Mouse (Mus musculus) hindbrain, postnatal 0 days (tissue): ENCODE measurements around the gene Tbx10. TPM values are rescaled to one million over a fixed set of nuclear protein-coding genes. Genes with fewer than 3 reads are reported as not detected.

Source experiments
- ATAC-seq: fragments of 200-750 bp; cut with Nextera tagmentation; 2 replicates; pipeline ENCODE4 v1.8.0; 2017; ENCODE audit warnings: mild to moderate bottlenecking, moderate TSS enrichment, moderate library complexity
- DNase-seq: peaks from one replicate; pipeline ENCODE4 v3.0.0-alpha.2; 2015; ENCODE audit warnings: low spot score
- H3K27ac ChIP-seq: fragments of 300-500 bp; sonication (generic); 2 replicates; pipeline ENCODE4 v1.5.1; 2014; ENCODE audit warnings: mild to moderate bottlenecking
- H3K27me3 ChIP-seq: fragments of 300-500 bp; sonication (generic); 2 replicates; pipeline ENCODE4 v1.6.1; 2014; ENCODE audit warnings: low read length, mixed read lengths; ENCODE audit not compliant: insufficient read depth
- H3K36me3 ChIP-seq: fragments of 300-500 bp; sonication (generic); 2 replicates; pipeline ENCODE4 v1.6.1; 2014; ENCODE audit warnings: low read length, mixed read lengths; ENCODE audit not compliant: insufficient read depth
- H3K4me1 ChIP-seq: fragments of 300-500 bp; sonication (generic); 2 replicates; pipeline ENCODE4 v1.6.1; 2014; ENCODE audit warnings: antibody characterized with exemption, low read length, mixed read lengths; ENCODE audit not compliant: insufficient read depth
- H3K4me2 ChIP-seq: fragments of 300-500 bp; sonication (generic); 2 replicates; pipeline ENCODE4 v1.6.1; 2014; ENCODE audit warnings: low read depth, mild to moderate bottlenecking, low read length, moderate library complexity, mixed read lengths
- H3K4me3 ChIP-seq: fragments of 300-500 bp; sonication (generic); 2 replicates; pipeline ENCODE4 v1.5.1; 2014; ENCODE audit warnings: low read length
- H3K9ac ChIP-seq: fragments of 300-500 bp; sonication (generic); replicated peaks from 2 replicates; pipeline ENCODE4 v1.6.1; 2014; ENCODE audit warnings: mild to moderate bottlenecking, low read length, moderate library complexity, mixed read lengths
- H3K9me3 ChIP-seq: fragments of 300-500 bp; sonication (generic); 2 replicates; pipeline ENCODE4 v1.6.1; 2016; ENCODE audit warnings: low read length, mixed read lengths
- CTCF ChIP-seq: IDR thresholded peaks from 2 replicates; pipeline ENCODE4 v1.5.1; 2016; ENCODE audit warnings: antibody characterized with exemption, control low read depth, low read depth
- WGBS: fragments of 180-500 bp; shearing (Covaris S2); extraction: QIAGEN DNeasy Blood & Tissue Kit; methylation state at CpG from one replicate; pipeline ENCODE4 v1.1.7; 2014; 5-methylcytosine and 5-hydroxymethylcytosine counted together
- polyA plus RNA-seq: library from polyadenylated mRNA; unstranded; fragments of >200 nt; fragmentation: Nextera tagmentation; extraction: Ambion mirVana; gene quantifications from 2 replicates; pipeline ENCODE4 v1.2.1, GENCODE M21; 2015
- total RNA-seq: library from RNA; depleted of rRNA; stranded (reverse); fragments of >200 nt; gene quantifications from 2 replicates; pipeline ENCODE4 v1.2.3, GENCODE M21; 2014

Gene Tbx10
- total and polyA plus RNA-seq, 2 experiments from 2014 or later = 0.36 TPM; not detected in 1

DNA sequence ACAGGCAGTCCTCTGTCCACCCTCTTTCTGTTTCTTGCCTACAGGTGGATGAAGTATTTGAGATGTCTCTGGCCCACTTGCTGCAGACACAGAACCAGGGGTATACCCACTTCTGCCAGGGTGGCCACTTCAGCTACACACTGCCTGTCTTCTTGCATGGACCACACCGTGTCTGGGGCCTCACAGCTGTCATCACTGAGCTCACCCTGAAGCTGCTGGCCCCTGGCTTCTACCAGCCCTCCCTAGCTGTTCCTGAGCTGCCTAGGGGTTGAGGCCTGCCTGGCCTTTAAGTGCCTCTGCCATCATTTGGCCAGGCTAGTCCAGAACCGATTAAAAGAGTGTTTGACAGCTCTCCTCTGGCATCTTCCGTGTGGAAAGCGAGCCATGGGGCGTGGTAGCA, 9.2 kb downstream of the Tbx10 start:
- Histone ChIP-seq H3K9ac (no peak overlapping the region), H3K4me2 (no peak overlapping the region), H3K4me3 (no peak overlapping the region), H3K27me3 (no peaks in the 10 kb centered on the region), H3K4me1 (peaks cover 12% of the 10 kb centered on the region; the same call in 1 of the 2 replicates), H3K9me3 (no peaks in the 10 kb centered on the region), H3K27ac (no peak overlapping the region), H3K36me3 (peaks cover 10% of the 10 kb centered on the region; the same call in 1 of the 2 replicates)
- DNase-seq (no peak), ATAC-seq (no peak)
- no peak for TF ChIP-seq CTCF
- 88% methylated on average over 5 of the region's 5 CpGs for WGBS

DNA sequence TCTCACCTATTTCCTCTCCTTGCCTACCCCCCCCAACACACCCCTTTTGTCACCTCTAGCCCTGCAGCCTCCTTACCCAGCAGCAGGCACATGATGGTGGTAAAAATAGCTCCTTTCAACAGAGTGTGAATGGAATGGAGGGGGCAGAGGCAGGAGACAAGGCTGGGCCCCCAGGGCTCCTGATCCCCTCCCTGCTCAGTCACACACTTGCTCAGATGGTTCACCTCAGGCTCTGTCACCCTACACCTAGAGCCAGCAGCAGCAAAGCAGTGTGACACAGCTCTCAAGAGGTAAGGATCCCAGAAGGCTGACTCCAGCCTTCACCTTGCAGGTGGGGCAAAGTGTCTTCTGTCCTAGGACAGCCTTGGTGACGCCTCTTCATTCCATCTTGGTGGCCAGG, 10.6 kb downstream of the Tbx10 start, which contains the start of gene Doc2g:
TSS of gene Doc2g (plus strand) at position 202 of the 400 bp plus-strand sequence.
- ATAC-seq (no peak), DNase-seq (no peak)
- no peaks in the 10 kb centered on the region for H3K27me3 ChIP-seq
- H3K27ac ChIP-seq = no peak within 1 kb of the TSS
- H3K4me3 ChIP-seq = no peak within 1 kb of the TSS
- H3K9ac ChIP-seq = no peak within 1 kb of the TSS
- H3K9me3 ChIP-seq = no peaks in the 10 kb centered on the region
- no peak for TF ChIP-seq CTCF
- no peak within 1 kb of the TSS for H3K4me2 ChIP-seq
- WGBS = 91% methylated on average over 1 of the region's 1 CpGs
- H3K4me1 ChIP-seq = peaks cover 12% of the 10 kb centered on the region; the same call in 1 of the 2 replicates
- peaks cover 24% of the 10 kb centered on the region; the same call in 1 of the 2 replicates for H3K36me3 ChIP-seq

DNA sequence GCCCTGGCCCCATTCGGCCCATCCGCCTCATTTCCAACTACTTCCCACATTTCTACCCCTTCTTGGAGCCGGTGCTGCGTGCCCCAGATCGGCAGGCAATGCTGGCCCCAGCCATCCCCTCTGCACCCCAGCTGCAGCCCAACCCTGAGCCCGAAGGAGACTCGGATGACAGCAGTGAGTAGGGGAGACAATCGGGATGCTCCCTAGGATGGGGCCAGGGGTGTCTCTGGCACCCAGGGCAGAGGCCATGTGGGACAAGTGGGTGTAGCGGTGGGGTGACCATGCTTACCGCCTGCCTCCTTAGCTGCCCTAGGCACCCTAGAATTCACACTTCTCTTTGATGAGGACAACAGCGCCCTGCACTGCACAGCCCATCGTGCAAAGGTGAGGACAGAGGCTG, 11.1 kb downstream of the Tbx10 start:
- Histone ChIP-seq H3K9me3 (no peaks in the 10 kb centered on the region), H3K4me1 (peaks cover 12% of the 10 kb centered on the region; the same call in 1 of the 2 replicates), H3K9ac (no peak overlapping the region), H3K27ac (no peak overlapping the region), H3K4me2 (no peak overlapping the region), H3K36me3 (peaks cover 29% of the 10 kb centered on the region), H3K4me3 (no peak overlapping the region), H3K27me3 (no peaks in the 10 kb centered on the region)
- no peak for TF ChIP-seq CTCF
- DNase-seq (no peak), ATAC-seq (no peak)
- 81% methylated on average over 12 of the region's 12 CpGs for WGBS

DNA sequence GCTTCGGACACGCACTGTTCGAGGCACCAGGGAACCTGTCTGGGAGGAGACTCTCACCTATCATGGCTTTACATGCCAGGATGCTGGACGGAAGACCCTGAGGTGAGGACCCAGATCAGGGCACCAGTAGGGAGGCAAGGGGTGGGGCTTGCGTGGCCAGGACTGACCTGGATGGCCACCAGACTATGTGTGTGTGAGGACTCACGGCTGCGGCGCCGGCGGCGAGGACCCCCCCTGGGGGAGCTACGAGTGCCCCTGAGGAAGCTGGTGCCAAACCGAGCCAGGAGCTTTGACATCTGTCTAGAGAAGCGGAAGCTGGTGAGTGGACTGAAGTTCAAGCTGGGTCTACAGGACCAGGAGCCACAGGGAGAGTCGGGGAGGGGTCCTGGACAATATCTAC, 11.8 kb downstream of the Tbx10 start:
- Histone ChIP-seq H3K9ac (no peak overlapping the region), H3K9me3 (no peaks in the 10 kb centered on the region), H3K4me1 (peaks cover 12% of the 10 kb centered on the region; the same call in 1 of the 2 replicates), H3K4me3 (no peak overlapping the region), H3K27me3 (no peaks in the 10 kb centered on the region), H3K36me3 (peaks cover 36% of the 10 kb centered on the region), H3K4me2 (no peak overlapping the region), H3K27ac (no peak overlapping the region)
- TF ChIP-seq CTCF = no peak
- ATAC-seq (no peak), DNase-seq (no peak)
- WGBS = 82% methylated on average over 15 of the region's 15 CpGs

DNA sequence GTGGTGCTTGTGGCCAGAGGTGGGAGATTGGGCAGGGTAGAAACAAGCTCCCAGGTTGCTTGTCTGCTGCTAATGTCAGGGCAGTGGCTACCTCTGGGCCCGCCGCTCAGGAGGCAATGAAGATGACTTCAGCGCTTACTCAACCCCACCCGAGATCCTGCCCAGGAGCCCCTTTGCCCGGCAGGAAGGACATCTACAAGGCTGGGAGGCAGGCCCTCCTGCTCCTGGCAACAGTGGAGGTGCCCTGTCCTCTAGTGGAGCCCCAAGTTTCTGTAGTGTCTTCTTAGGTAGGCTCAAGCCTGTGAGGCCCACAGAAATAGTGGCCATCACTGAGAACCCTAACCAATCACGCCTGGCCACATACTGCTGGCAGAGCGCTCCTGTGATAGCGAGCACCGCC, 12.5 kb downstream of the Tbx10 start:
- WGBS = 87% methylated on average over 9 of the region's 9 CpGs
- ATAC-seq (no peak), DNase-seq (no peak)
- peaks cover 43% of the 10 kb centered on the region for H3K36me3 ChIP-seq
- no peaks in the 10 kb centered on the region for H3K9me3 ChIP-seq
- TF ChIP-seq CTCF = no peak
- no peak overlapping the region for H3K4me3 ChIP-seq
- H3K9ac ChIP-seq = no peak overlapping the region
- H3K4me2 ChIP-seq = no peak overlapping the region
- H3K4me1 ChIP-seq = peaks cover 9% of the 10 kb centered on the region; the same call in 1 of the 2 replicates
- no peaks in the 10 kb centered on the region for H3K27me3 ChIP-seq
- no peak overlapping the region for H3K27ac ChIP-seq

DNA sequence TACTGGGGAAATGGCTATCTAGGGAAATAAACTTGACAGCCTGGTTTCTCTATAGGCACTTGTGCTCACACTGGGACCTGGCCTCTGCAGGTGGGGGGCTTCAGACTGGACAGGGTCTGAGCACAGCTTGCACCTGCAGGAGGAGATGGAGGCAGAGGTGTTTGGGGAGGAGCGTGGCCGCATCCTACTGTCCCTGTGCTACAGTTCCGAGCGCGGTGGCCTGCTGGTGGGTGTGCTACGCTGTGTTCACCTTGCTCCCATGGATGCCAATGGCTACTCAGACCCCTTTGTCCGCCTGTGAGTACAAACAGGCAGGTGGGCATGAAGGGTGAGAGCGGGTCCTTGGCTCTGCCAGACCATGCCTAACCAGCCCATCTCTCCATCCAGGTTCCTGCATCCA, 13.4 kb downstream of the Tbx10 start:
- Histone ChIP-seq H3K36me3 (peaks cover 44% of the 10 kb centered on the region), H3K4me2 (no peak overlapping the region), H3K9me3 (no peaks in the 10 kb centered on the region), H3K4me3 (no peak overlapping the region), H3K27me3 (no peaks in the 10 kb centered on the region), H3K9ac (no peak overlapping the region), H3K27ac (no peak overlapping the region), H3K4me1 (peaks cover 7% of the 10 kb centered on the region; the same call in 1 of the 2 replicates)
- no peak for ATAC-seq
- no peak for DNase-seq
- WGBS = 97% methylated on average over 8 of the region's 8 CpGs
- TF ChIP-seq CTCF = no peak

DNA sequence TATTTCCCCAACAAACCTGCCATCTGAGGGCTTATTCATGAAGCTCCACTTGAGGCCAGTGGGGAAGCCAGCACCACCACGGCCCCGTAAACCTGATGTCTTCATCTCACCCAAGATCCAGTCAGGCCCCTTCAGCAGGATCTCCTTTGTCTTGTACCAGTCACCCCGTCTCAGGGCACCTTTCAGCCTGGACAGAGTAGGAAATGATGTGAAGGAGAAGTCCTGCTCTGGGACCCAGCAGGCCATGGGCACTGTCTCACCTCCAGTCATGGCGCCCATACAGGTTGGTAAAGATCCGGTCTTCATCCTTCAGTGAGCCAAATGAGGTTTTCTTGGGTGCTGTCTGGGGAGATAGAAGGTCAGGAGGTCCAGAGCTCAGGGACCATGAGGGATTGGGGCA, 18.5 kb downstream of the Tbx10 start:
- TF ChIP-seq CTCF = no peak
- ATAC-seq (no peak), DNase-seq (no peak)
- no peak overlapping the region for H3K9ac ChIP-seq
- H3K4me3 ChIP-seq = no peak overlapping the region
- no peak overlapping the region for H3K27ac ChIP-seq
- peaks cover 6% of the 10 kb centered on the region for H3K4me1 ChIP-seq
- WGBS = 94% methylated on average over 5 of the region's 5 CpGs
- no peak overlapping the region for H3K4me2 ChIP-seq
- H3K27me3 ChIP-seq = no peaks in the 10 kb centered on the region
- no peaks in the 10 kb centered on the region for H3K9me3 ChIP-seq
- H3K36me3 ChIP-seq = peaks cover 40% of the 10 kb centered on the region
